Mouse (Mus musculus) cortical plate, adult 2 months (tissue): ENCODE results near the gene Gstt2.

Experiments used
- CTCF ChIP-seq: fragments of 200-500 bp; IDR thresholded peaks from 2 replicates; pipeline ENCODE4 v1.5.1; 2011; ENCODE audit warnings: mild to moderate bottlenecking, control low read depth, low read length; ENCODE audit not compliant: insufficient read depth; ENCODE audit errors: extremely low read depth
- POLR2A ChIP-seq: fragments of 200-500 bp; IDR thresholded peaks from 2 replicates; pipeline ENCODE4 v1.6.1; 2011; ENCODE audit warnings: mild to moderate bottlenecking, low read length, control low read depth; ENCODE audit not compliant: insufficient read depth; ENCODE audit errors: extremely low read depth

GRCm38 (mm10) chr10:75832272-75832895 lies 4.8 kb downstream of the Gstt2 start:
- TF ChIP-seq POLR2A (no peak), CTCF (peak; percentile 90)
